Mouse (Mus musculus) liver, embryonic 14.5 days (tissue): ENCODE data around the gene Plekha5.

Experiments
- CTCF ChIP-seq: IDR thresholded peaks from 2 replicates; pipeline ENCODE4 v1.5.1; 2016; ENCODE audit warnings: antibody characterized with exemption, low read depth, control low read depth
- EP300 ChIP-seq: IDR thresholded peaks from 2 replicates; pipeline ENCODE4 v1.6.1; 2016; ENCODE audit warnings: antibody characterized with exemption, low read depth

DNA sequence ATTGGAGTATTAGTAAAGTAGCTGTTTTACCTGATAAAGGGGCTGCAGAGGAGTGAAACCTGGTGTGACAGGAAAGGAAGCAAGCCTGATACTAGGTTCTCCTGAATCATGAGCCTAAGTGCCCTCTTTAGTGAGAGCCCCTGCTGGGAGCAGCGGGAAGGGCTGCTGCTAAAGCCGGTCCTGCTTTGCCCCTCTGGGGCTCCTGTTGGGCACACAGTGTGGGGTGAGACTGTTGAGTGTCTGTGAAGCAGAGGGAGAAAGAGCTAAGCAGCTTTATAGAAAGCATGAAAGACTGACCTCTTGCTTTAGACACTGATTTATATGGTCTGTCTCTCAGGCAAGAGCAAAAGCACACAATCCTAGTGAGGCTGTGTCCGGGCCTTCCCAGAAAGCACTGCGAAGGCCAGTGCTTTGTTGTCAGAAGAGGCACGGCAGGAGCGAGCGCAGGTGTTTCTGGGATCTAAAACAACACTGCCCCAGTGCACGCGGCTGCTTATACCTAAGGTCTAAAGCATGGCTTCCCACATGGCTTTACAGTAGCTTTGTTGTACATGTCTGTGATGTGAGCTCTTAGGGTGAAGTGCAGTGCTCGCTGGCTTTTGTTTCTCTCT is 21.1 kb downstream of the Plekha5 start:
- TF ChIP-seq CTCF = no peak
- TF ChIP-seq EP300 = no peak
